Mouse (Mus musculus) heart, embryonic 13.5 days (tissue): ENCODE data around the gene Plrg1. TPM values are rescaled to one million over a fixed set of nuclear protein-coding genes. Genes with fewer than 3 reads are reported as not detected.
A peak's percentile ranks its signal among the peaks of the same experiment; 100 is the strongest.

Experiments used
- ATAC-seq: fragments of 200-750 bp; cut with Nextera tagmentation; 2 replicates; pipeline ENCODE4 v1.8.0; 2017; ENCODE audit warnings: moderate TSS enrichment; ENCODE audit not compliant: insufficient number of reproducible peaks, low FRiP score, low TSS enrichment; ENCODE audit errors: extremely low read depth
- H3K27ac ChIP-seq: fragments of 300-500 bp; sonication (generic); replicated peaks from 2 replicates; pipeline ENCODE4 v1.5.1; 2015; ENCODE audit warnings: moderate library complexity, mild to moderate bottlenecking, inconsistent platforms
- H3K27me3 ChIP-seq: fragments of 300-500 bp; sonication (generic); replicated peaks from 2 replicates; pipeline ENCODE4 v1.6.1; 2015; ENCODE audit warnings: mild to moderate bottlenecking, inconsistent platforms
- H3K36me3 ChIP-seq: fragments of 300-500 bp; sonication (generic); 2 replicates; pipeline ENCODE4 v1.6.1; 2015; ENCODE audit warnings: mild to moderate bottlenecking, inconsistent platforms
- H3K4me1 ChIP-seq: fragments of 300-500 bp; sonication (generic); 2 replicates; pipeline ENCODE4 v1.6.1; 2015; ENCODE audit warnings: inconsistent platforms
- H3K4me2 ChIP-seq: fragments of 300-500 bp; sonication (generic); 2 replicates; pipeline ENCODE4 v1.6.1; 2015; ENCODE audit warnings: inconsistent platforms, mild to moderate bottlenecking, moderate library complexity
- H3K4me3 ChIP-seq: fragments of 300-500 bp; sonication (generic); 2 replicates; pipeline ENCODE4 v1.5.1; 2015; ENCODE audit warnings: moderate library complexity, mild to moderate bottlenecking, inconsistent platforms
- H3K9ac ChIP-seq: fragments of 300-500 bp; sonication (generic); 2 replicates; pipeline ENCODE4 v1.6.1; 2015; ENCODE audit warnings: inconsistent platforms, mild to moderate bottlenecking, moderate library complexity
- H3K9me3 ChIP-seq: fragments of 300-500 bp; sonication (generic); 2 replicates; pipeline ENCODE4 v1.6.1; 2016; ENCODE audit warnings: inconsistent platforms
- WGBS: fragments of 180-500 bp; shearing (Covaris S2); methylation state at CpG from one replicate; pipeline ENCODE4 v1.1.7; 2015; ENCODE audit warnings: mixed read lengths; 5-methylcytosine and 5-hydroxymethylcytosine counted together
- polyA plus RNA-seq: library from polyadenylated mRNA; unstranded; fragments of >200 nt; fragmentation: Nextera tagmentation; extraction: Ambion mirVana; gene quantifications from 2 replicates; pipeline ENCODE4 v1.2.1, GENCODE M21; 2015

Plrg1 gene
- polyA plus RNA-seq, 1 experiment from 2014 or later = 56.5 TPM

GRCm38 (mm10) chr3:83052102-83052501 lies 3.2 kb upstream of the Plrg1 start:
- H3K9ac ChIP-seq = no peak overlapping the region
- no peaks in the 10 kb centered on the region for H3K9me3 ChIP-seq
- H3K4me2 ChIP-seq = no peak overlapping the region
- no peaks in the 10 kb centered on the region for H3K27me3 ChIP-seq
- H3K27ac ChIP-seq = no peak overlapping the region
- WGBS = 82% methylated on average over 5 of the region's 5 CpGs
- no peak overlapping the region for H3K4me3 ChIP-seq
- H3K36me3 ChIP-seq = peaks cover 5% of the 10 kb centered on the region
- H3K4me1 ChIP-seq = peaks cover 9% of the 10 kb centered on the region
- no peak for ATAC-seq

GRCm38 (mm10) chr3:83053126-83053525 lies 2.2 kb upstream of the Plrg1 start:
- H3K4me3 ChIP-seq = no peak overlapping the region
- H3K4me1 ChIP-seq = peaks cover 9% of the 10 kb centered on the region
- no peak overlapping the region for H3K9ac ChIP-seq
- 75% methylated on average over 7 of the region's 7 CpGs for WGBS
- no peak overlapping the region for H3K4me2 ChIP-seq
- no peak for ATAC-seq
- no peaks in the 10 kb centered on the region for H3K9me3 ChIP-seq
- peaks cover 14% of the 10 kb centered on the region for H3K36me3 ChIP-seq
- no peaks in the 10 kb centered on the region for H3K27me3 ChIP-seq
- H3K27ac ChIP-seq = no peak overlapping the region

- Histone ChIP-seq H3K27me3 (no peaks in the 10 kb centered on the region), H3K4me1 (peaks cover 9% of the 10 kb centered on the region), H3K9me3 (no peaks in the 10 kb centered on the region), H3K4me2 (peak overlapping the region; percentile 39), H3K27ac (no peak overlapping the region), H3K36me3 (peaks cover 19% of the 10 kb centered on the region), H3K9ac (no peak overlapping the region), H3K4me3 (no peak overlapping the region; the same call in 1 of the 2 replicates)
- no peak for ATAC-seq
- WGBS = 21% methylated on average over 10 of the region's 10 CpGs
Measured at GRCm38 (mm10) chr3:83053758-83054157, 1.6 kb upstream of the Plrg1 start.

- peak overlapping the region; percentile 66 for H3K4me3 ChIP-seq
- H3K27ac ChIP-seq = no peak overlapping the region
- no peak for ATAC-seq
- peaks cover 29% of the 10 kb centered on the region for H3K36me3 ChIP-seq
- WGBS = 29% methylated on average over 13 of the region's 13 CpGs
- H3K9ac ChIP-seq = no peak overlapping the region; the same call in 1 of the 2 replicates
- peak overlapping the region; percentile 91 for H3K4me2 ChIP-seq
- H3K27me3 ChIP-seq = no peaks in the 10 kb centered on the region
- H3K9me3 ChIP-seq = no peaks in the 10 kb centered on the region
- H3K4me1 ChIP-seq = peaks cover 9% of the 10 kb centered on the region
Measured at GRCm38 (mm10) chr3:83054759-83055158, 563 bp upstream of the Plrg1 start.

- Histone ChIP-seq H3K27me3 (no peaks in the 10 kb centered on the region), H3K9me3 (no peaks in the 10 kb centered on the region), H3K36me3 (peaks cover 52% of the 10 kb centered on the region), H3K9ac (no peak overlapping the region), H3K27ac (no peak overlapping the region), H3K4me2 (no peak overlapping the region), H3K4me1 (peaks cover 9% of the 10 kb centered on the region), H3K4me3 (no peak overlapping the region)
- no peak for ATAC-seq
- 83% methylated on average over 2 of the region's 2 CpGs for WGBS
Measured at GRCm38 (mm10) chr3:83057046-83057445, 1.7 kb downstream of the Plrg1 start.

GRCm38 (mm10) chr3:83067920-83068319 lies 12.6 kb downstream of the Plrg1 start:
- no peak for ATAC-seq
- H3K27ac ChIP-seq = no peak overlapping the region
- no peak overlapping the region for H3K4me3 ChIP-seq
- H3K9ac ChIP-seq = no peak overlapping the region
- no peaks in the 10 kb centered on the region for H3K27me3 ChIP-seq
- H3K36me3 ChIP-seq = peaks cover 96% of the 10 kb centered on the region
- 86% methylated on average over 9 of the region's 9 CpGs for WGBS
- H3K4me2 ChIP-seq = no peak overlapping the region
- H3K9me3 ChIP-seq = no peaks in the 10 kb centered on the region
- no peaks in the 10 kb centered on the region for H3K4me1 ChIP-seq

- H3K36me3 ChIP-seq = peaks cover 94% of the 10 kb centered on the region
- no peaks in the 10 kb centered on the region for H3K4me1 ChIP-seq
- 93% methylated on average over 13 of the region's 13 CpGs for WGBS
- no peak overlapping the region for H3K4me2 ChIP-seq
- no peak overlapping the region for H3K4me3 ChIP-seq
- H3K27me3 ChIP-seq = no peaks in the 10 kb centered on the region
- H3K27ac ChIP-seq = no peak overlapping the region
- no peak for ATAC-seq
- H3K9me3 ChIP-seq = no peaks in the 10 kb centered on the region
- H3K9ac ChIP-seq = no peak overlapping the region
Measured at GRCm38 (mm10) chr3:83068869-83069268, 13.5 kb downstream of the Plrg1 start.

- Histone ChIP-seq H3K9ac (no peak overlapping the region), H3K4me3 (no peak overlapping the region), H3K9me3 (no peaks in the 10 kb centered on the region), H3K36me3 (peaks cover 89% of the 10 kb centered on the region), H3K27me3 (no peaks in the 10 kb centered on the region), H3K4me1 (no peaks in the 10 kb centered on the region), H3K27ac (no peak overlapping the region), H3K4me2 (no peak overlapping the region)
- 86% methylated on average over 4 of the region's 4 CpGs for whole genome bisulfite sequencing
- ATAC-seq = no peak
Measured at GRCm38 (mm10) chr3:83070231-83070630, 14.9 kb downstream of the Plrg1 start.

GRCm38 (mm10) chr3:83076563-83076962 lies 21.2 kb downstream of the Plrg1 start:
- Histone ChIP-seq H3K9ac (no peak overlapping the region), H3K27me3 (no peaks in the 10 kb centered on the region), H3K9me3 (no peaks in the 10 kb centered on the region), H3K4me1 (0 out of 2 replicates have a peak, but pooled peaks cover 5% of the 10 kb centered on the region), H3K36me3 (peaks cover 29% of the 10 kb centered on the region), H3K4me3 (no peak overlapping the region), H3K27ac (no peak overlapping the region), H3K4me2 (no peak overlapping the region)
- ATAC-seq = no peak
- WGBS = 28% methylated on average over 3 of the region's 3 CpGs

- Histone ChIP-seq H3K4me1 (0 out of 2 replicates have a peak, but pooled peaks cover 5% of the 10 kb centered on the region), H3K4me2 (peak overlapping the region; percentile 69), H3K27ac (no peak overlapping the region), H3K9ac (0 out of 2 replicates have a peak overlapping the region, but pooled peaks have one; percentile 15), H3K4me3 (peak overlapping the region; percentile 36), H3K9me3 (no peaks in the 10 kb centered on the region), H3K36me3 (no peaks in the 10 kb centered on the region), H3K27me3 (no peaks in the 10 kb centered on the region)
- ATAC-seq = no peak
- 2% methylated on average over 11 of the region's 11 CpGs for WGBS
Measured at GRCm38 (mm10) chr3:83080567-83081055, 25.3 kb downstream of the Plrg1 start.

- Histone ChIP-seq H3K9me3 (no peaks in the 10 kb centered on the region), H3K4me1 (peaks cover 12% of the 10 kb centered on the region; the same call in 1 of the 2 replicates), H3K36me3 (no peaks in the 10 kb centered on the region), H3K4me3 (no peak overlapping the region), H3K9ac (no peak overlapping the region), H3K27ac (no peak overlapping the region), H3K4me2 (no peak overlapping the region), H3K27me3 (peaks cover 4% of the 10 kb centered on the region; the same call in 1 of the 2 replicates)
- 77% methylated on average over 6 of the region's 6 CpGs for WGBS
- no peak for ATAC-seq
Measured at GRCm38 (mm10) chr3:83097586-83097985, 42.3 kb downstream of the Plrg1 start.

- no peaks in the 10 kb centered on the region for H3K9me3 ChIP-seq
- peak overlapping the region; percentile 60 for H3K9ac ChIP-seq
- peaks cover 4% of the 10 kb centered on the region; the same call in 1 of the 2 replicates for H3K27me3 ChIP-seq
- H3K36me3 ChIP-seq = no peaks in the 10 kb centered on the region
- peak overlapping the region; percentile 41 for H3K4me3 ChIP-seq
- peak overlapping the region; percentile 64 for H3K4me2 ChIP-seq
- 17% methylated on average over 14 of the region's 14 CpGs for WGBS
- H3K4me1 ChIP-seq = peaks cover 12% of the 10 kb centered on the region; the same call in 1 of the 2 replicates
- no peak overlapping the region for H3K27ac ChIP-seq
- no peak for ATAC-seq
Measured at GRCm38 (mm10) chr3:83098546-83099034, 43.3 kb downstream of the Plrg1 start.
